Mouse (Mus musculus): Measurements from ENCODE around the gene Olfr1323.

The Olfr1323 gene

GRCm38 (mm10) chrX:50019259-50019658 lies at the start of gene Olfr1323:
Olfr1323 (minus strand) TSS chrX:50019359.
- DNase-seq (ENCODE audit: low spot score in 2 of 2): no peak

- no peak for DNase-seq (ENCODE audit: low spot score in 2 of 2)
Measured at GRCm38 (mm10) chrX:50012242-50012641, 6.9 kb downstream of the Olfr1323 start.
